Mouse (Mus musculus) ovary, postnatal 10 days (tissue): ENCODE measurements around the gene Enpp6.
"Not testable (repeated sequence)": the region's sequence is repeated elsewhere in the genome, so short reads cannot be mapped to it uniquely, and the experiment has no call there.

Experiments used
- DNase-seq: peaks from one replicate; pipeline ENCODE4 v3.0.0; 2022; ENCODE audit warnings: low spot score

Gene Enpp6

DNA sequence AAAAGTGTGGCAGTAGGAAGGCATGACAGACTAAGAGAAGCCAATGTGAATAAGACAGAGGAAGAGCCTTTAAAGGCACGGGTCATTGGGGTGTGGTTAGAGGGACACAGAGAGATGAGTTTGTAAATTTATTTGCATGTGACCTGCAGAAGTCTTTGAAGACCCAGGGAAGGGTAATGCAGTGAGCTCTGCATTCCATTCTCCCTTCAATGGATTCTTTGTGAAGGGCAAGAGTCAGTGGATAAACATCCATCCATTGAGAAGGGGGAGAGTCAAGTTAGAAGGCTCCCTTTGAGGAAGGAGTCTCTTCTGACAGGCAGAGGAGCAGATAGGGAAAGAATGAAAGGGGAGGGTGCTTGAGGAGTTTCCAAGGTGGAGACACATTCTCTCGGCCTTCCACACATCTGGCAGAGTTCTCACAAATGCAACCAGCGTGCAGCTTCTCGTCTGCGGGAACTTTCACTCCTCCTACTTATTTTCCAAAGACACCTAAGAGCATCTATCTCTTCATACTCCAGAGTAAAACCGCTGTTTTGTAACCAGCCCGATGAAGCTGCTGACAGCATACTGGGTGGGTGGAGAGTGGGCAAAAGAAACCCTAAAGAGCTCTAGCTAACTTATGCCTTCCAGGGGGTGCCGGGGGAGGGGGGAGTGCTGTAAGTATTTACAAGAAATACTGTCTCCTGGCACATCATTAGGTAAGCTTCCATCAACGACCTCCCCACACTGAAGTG, 9.4 kb downstream of the Enpp6 start:
- DNase-seq = no peak

DNA sequence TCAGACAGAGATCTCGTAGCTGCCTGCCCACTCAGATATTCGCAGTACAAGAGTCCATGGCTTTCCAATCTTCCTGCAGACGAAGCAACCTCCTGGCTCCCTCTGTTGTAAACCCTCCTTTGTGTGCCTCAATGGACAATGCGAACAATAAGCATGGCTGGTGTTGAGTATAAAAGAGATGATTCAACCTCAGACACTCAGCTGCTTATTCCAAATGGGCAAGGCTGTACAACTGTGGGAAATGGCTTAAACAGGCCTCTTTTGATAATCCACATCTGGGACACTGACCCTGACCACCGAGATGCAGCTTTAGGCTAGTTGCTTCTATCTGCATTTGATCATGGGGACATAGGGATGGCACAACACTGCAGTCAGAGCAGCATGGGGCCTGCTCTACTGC, 19.0 kb downstream of the Enpp6 start:
- no peak for DNase-seq

DNA sequence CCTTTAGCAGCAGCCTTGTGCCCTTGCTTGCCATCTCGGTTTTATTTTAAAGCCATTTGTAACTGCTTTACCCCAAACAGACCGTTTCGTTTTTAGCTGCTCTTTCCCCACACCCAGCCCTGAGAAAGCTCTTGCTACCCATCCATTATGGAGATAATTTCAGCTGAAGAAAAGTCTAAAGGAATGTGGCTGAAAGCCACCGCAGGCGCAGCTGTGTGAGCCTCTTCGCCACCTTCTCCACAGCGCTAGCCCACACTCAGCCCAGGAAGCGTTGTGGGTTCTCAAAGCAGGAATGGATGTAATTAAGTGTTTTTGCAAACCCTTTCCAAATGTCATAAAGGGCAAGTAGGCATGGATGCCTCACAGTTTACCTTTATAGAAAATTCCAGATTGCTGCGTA, 20.1 kb downstream of the Enpp6 start:
- no peak for DNase-seq

DNA sequence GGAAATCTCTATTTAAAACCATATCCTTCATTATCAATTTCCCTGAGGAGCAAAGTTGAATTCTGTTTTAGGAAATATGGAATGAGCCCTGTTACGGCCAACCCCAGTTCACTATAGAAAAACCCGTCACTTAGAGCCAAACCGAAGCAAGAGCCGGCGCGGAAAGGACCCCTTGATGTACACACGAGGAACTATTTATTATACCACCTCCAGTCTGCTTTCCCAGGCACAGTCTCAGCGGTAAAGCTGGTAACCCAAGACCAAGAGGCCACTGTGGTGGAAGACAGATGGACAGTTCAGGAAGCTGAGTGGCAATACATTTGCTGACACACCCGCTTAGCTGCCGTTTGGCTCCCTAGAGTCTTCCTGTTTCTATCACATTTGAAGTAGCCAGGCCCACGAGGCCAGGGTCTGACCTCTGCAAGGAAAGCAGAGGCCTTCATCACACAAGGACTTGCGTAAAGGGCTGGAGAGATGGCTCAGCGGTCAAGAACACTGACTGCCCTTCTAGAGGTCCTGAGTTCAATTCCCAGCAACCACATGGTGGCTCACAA, 21.6 kb downstream of the Enpp6 start:
- DNase-seq = no peak

DNA sequence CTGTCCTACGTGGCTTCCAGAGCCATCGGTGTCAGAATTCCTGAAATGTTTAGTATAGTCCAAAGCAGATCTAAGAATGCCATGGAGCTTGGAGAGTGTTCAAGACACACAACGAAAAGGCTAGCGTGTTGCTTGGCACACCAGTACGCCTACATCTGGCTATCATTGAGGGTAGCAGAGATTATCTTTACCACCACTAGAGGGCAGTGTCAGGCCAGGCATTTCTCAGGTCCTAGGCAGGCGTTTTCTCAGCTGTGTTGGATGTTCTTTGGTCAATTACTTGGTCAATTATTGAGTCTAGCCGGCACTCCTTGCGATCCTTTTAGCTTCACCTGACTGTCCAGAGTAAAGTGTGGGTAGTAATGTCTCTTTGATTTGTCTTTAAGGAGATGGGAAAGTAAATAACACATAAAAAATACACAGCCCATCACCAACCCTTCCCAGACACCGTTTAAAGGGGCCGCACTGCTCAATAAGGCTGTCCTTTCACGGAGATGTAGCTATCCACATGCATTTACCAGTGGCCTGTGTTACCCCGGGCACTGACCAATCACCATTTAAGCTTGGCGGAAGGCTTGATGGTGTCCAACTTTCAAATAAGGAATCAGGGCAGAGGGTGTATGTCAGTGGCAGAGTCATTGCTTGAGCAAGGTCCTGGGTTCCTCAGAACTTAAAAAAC, 29.7 kb downstream of the Enpp6 start:
- peak; percentile 21 for DNase-seq

DNA sequence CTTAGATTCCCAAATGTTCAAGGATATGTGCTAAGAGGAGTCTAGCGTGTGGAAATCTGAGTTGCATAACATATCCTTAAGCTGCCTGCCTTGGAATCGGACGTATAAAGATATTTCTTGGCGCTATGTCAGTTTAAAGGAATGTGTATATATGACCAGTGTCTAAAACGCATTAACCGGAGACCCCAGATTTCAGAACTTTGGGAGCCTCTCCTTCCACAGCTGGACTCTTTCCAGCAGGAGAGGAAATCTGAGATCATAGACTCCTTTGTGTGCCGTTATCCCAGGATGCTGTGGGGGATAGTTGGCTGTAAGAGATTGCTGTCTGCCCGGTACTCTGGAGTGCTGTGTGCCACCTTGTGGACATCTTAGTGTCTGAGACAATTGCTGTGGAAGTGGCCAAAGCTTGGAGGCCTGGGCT, 34.5 kb downstream of the Enpp6 start:
- DNase-seq = no peak

DNA sequence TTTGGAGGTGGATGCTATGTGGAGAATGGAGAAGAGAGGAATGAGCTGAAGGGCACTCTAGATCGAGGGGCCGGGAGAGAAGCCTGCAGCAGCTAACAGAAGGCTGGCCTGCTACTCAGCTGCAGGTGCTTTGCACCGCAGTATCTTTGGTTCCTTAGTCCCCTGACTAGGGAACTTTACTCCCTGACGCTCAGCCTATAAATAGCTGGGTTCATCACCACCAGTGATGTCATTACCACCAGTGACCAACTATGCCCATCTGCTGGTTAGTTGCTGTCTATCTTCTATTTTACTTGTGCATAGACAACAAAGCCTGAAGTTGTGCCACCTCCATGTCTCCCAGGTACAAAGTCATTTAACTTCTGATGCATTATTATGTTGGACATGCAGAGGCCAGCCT, 37.9 kb downstream of the Enpp6 start:
- DNase-seq = no peak

DNA sequence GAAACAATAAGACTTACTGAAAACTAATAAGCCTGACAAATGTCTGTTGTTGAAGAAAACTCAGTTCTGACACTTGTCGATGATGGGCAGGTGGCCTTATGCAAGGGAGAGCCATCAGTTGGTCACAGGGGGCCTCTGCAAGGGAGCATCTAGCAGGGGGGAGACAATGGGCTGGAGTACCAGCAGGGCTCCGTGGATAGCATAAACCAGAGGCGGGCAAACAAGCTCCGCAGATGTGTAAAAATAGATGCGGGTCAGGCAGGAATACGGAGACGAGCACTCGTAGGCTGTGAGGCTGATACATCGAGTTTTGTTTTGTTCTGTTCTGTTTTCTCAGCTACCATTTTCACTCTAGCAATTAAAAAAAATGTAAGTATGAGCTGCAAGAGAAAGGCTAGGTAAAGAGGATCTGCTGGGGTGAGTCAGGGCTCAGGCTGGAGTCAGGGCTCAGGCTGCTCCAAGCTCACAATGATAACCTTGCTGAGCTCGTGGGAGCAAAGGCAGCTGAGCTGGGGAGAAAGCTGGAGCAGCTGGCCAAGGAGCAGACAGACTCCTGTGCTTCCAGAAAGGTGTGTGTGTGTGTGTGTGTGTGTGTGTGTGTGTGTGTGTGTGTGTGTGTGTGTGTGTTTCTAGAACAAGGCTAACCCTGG, 40.3 kb downstream of the Enpp6 start:
- DNase-seq = no peak

DNA sequence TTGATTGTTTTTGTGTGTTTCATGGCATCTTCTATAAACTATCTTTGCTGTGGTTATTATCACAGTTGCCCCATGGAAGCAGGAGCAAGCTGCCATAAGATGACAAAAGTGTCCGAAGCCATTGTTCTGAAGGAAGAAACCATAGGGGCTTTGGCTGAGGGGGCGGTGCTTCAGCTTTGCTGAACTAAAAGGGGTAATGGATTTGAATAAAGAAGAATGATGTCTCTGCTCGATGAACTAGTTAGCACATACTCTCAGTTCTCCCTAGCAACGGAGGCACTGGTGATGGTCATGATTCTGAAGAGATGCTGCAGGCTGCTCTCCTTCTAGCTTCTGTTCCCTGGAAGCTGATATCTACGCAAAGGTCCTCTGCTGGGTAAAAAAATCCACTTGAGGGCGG, 41.8 kb downstream of the Enpp6 start:
- no peak for DNase-seq

DNA sequence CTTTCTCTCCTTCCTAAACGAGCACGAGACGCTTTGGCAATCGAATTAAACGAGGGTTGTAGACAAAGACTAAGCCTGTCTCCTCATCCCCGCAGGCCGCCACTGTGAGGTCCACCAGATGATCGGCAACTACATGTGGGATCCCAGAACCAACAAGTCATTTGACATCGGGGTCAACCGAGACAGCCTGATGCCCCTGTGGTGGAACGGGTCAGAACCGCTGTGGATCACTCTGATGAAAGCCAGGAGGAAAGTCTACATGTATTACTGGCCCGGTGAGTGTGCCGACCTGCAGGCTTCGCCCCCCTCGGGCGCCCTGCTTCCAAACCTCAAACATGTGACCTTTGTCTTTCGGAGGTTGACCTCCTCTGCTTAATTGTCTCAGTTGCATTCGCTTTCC, 43.6 kb downstream of the Enpp6 start:
- no peak for DNase-seq

DNA sequence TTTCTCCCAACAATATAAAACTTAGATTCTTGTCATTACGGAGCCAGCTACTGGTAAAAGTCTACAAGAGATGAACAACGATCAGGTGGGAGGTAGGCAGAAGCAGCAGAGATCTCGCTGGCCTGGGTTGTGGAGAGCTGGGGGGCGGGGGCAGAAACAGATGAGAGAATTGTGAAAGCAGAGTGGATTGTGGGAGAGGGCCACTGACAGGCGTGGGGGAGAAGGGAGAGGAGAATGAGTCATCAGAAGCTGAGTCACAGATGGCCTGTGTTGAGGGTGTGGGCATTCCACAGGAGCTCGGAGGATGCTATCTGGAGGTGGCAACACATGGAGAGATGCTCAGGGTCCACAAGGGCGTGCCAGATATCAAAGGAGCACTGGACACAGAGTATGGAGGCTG, 45.4 kb downstream of the Enpp6 start:
- no peak for DNase-seq

DNA sequence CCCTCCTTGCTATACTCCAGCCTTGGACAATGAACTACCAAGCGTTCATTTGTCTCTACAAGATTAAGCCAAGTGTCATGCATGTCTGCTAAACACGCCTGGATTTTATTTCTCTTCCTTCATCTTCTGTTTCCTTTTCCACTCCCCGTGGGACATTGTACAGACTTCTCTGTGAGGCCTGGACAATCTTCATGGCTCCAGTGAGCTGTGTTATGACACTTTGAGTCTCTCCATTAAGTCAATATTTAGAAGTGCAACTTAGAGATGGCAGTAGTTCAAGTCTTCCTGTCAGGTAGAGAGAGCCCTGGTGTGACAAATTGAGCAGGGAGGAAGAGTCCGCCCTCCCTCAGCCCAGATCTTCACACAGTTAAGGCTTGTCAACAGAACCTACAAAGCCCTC, 47.3 kb downstream of the Enpp6 start:
- no peak for DNase-seq

DNA sequence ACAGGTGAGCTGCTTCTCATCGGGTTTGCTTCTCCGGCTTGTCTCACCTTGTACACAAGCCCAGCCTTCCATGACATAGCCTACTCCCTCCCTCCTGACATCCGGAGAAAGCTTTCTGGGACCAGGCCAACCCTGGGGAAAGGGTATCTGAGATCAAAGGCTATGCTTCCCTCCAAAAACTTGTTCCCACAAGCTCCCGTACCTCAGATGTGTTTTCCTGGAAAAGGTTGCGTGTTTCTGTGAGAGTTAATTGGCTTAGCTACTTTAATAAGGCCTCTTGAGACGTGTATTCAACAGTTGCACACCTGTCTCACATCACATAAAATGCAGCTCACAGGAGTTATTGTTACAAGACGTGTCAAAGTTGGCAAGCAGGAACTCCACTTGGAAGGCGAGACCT, 49.8 kb downstream of the Enpp6 start:
- DNase-seq = no peak

DNA sequence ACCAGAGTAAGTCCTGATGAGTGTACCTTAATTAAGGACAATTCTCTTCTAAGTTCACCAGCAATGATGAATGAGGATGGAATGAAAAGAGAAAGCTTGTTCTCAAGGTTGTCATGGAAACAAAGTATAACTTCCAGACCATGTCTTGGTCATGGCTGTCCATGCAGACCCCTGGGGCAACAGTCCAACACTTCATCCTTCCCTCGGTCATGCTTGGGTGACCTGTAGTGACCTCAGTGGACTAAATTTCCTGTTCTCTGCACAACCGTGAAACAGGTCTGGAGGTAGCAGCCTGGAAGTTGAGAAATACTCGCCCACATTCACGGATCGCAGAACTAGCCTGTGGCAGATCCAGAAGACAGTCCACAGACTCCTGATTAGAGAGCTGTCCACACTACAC, 50.7 kb downstream of the Enpp6 start:
- DNase-seq = no peak

DNA sequence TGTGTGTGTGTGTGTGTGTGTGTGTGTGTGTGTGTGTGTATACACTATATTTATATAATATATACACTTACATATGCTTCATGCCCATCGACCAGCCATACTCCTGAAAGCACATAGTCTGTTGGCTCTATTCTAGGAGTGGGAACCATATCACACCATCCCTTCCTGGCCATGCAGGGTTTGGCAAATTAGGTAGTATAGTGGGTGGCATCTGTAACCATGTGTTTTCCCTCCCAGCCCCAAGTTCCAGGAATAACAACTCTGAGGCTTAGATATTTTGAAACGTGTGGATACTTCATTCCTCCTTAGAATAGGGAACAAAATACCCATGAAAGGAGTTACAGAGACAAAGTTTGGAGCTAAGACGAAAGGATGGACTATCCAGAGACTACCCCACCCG, 53.5 kb downstream of the Enpp6 start:
- DNase-seq = not testable (repeated sequence)

DNA sequence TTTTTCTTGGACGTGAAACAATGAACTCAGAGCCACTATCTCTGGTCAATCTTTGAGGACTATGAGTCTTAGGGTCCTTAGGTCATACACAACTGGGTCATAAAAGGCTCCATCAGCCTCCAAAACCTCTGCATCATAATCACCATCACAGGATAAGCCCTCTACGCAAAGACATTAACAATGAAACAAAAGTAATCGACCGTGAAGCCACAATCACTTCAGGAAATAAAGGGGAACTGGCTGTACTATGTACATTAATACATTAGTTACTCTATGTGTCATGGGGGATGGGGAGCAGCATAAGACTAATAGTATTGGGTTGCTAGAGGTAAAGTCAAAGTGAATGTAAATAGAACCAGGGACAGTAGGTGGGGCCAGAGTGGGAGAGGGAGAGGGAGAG, 59.7 kb downstream of the Enpp6 start:
- DNase-seq = no peak

DNA sequence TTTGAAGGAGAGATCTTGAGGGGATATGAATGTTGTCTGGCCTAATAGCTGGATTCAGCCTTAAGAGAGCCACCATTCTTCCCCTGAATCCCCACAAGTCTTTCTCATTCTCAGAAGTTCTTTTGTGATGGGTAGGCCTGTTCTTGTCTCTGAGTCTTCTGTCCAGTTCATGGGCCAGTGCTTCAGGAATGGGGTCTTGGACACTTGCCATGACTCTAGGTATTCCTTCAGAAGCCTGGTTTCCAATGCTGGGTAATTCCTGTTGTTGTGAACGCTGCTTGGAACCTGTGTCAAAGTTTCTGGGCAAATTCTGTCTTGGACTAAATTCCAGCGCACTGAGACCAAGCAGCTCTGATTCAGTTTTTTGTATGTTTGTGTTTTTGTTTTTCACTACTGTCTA, 60.5 kb downstream of the Enpp6 start:
- no peak for DNase-seq

DNA sequence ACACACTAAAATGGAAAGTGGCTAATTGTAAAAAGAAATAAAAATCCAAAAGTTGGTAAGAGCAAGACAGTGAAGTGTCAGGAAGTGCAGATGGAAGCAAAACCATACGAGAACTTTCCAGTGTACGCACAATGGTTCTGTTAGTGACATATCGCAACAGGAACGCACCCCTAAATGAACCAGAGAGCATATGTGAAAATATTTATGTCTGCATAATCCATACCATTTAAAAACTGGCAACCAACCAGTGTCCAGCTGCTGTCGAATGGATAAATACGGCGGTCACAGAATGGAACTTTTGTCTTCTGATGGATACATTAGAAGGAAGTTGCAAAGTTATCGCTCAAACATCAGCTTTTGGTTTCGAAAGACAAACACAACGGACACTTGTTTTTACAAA, 61.9 kb downstream of the Enpp6 start:
- DNase-seq = no peak

DNA sequence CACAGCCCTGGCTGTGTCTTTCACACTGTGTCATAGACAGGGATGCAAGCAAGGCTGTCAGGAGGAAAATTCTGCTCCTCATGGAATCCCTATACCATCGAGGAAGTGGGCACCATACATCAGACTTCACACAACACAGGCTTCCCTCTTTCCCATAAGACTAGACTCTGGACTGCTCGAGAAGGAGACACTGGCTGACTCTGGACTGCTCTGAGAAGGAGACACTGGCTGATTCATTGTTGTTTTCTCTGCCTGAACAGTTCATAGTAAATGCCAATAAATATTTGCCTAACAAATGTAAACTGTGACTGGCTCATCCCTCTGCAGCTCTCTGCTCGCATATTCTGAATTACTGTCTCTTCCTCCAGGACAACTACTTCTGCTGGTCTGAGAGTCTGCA, 66.0 kb downstream of the Enpp6 start:
- DNase-seq = no peak

DNA sequence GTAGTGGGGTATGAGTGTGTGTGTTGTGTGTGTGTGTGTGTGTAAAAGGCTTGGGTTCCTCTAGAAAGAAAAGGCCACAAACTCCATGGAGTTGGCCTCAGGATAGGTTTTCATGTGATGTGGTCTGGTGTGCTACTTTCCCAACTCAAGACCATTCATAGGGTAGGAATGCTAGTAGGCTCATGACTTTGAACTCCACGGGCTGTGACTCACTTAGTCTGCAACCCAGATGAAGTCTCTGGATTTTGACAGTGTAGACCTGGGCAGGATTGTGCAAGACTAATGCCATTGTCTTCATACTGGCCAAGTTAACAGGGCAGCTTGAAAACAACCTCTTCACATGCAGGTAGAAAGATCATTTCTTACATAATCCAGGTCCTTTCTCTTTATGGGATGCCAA, 69.4 kb downstream of the Enpp6 start:
- no peak for DNase-seq

DNA sequence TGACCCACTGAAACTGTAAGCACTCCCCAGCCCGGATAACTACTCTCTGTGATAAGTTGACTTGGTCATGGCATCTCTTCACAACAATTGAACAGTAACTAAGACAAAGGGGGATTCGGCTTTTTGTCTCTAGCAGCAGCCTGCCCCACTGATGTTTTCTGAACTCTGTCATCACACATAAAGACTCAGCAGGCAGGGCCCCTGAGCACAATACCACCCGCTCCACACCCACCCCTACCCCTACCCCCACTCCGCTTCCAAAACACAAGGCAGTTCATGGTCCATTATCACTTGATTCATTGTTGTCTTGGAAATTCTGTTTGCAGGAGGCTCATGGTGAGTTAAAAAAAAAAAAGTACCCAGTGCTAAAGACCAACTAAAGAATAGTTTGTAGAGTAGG, 71.8 kb downstream of the Enpp6 start:
- no peak for DNase-seq

DNA sequence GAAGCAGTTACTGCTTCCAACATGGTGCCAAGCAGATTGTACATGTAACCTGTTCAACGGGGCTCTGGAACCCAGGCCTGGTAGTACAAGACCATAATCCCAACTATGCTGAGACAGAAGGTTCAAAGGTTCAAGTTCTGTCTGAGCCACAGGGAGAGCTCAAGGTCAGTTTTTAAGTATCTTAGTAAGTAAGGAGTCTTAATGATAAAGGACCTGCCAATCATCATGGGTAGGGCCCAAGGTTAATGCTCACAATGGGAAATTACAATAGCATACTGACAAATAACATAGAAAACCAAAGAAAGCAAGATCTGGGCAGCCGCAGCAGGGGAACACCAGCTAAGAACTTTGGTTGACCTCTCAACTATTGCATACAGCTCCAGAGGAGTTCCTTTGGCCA, 72.3 kb downstream of the Enpp6 start:
- no peak for DNase-seq

DNA sequence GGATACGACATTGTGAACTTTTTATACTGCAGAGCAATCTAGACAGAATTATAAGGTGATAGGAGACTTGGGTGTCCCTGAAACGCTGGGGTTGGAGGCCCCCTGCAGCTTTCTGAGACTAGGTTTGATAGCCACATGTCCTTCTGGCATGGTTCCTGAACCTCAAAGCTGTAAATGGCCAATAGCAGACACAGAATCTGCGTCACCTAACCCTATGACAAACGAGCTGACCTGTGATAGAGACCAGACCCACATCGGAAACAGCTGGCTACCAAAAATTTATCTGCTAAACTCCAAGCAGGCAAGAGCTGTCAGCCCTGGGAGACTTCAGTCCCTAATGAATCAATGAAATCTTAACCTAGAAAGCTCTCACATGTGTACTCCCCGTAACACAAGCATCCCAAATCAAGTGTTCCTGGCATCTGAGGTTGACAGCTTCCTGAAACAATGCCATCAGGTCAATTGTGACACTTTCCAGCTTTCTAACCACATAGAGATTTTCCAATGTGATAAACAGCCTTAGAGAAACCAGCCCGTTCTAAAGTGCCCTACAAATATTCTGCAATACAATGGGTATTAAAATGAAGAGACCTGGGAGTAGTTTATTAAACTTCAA, 74.5 kb downstream of the Enpp6 start:
- no peak for DNase-seq
